Mouse (Mus musculus) left cerebral cortex, postnatal 25 days (tissue): ENCODE results near the gene Wdr92. TPM values are rescaled to one million over a fixed set of nuclear protein-coding genes. Genes with fewer than 3 reads are reported as not detected.

Experiments used
- total RNA-seq, 2 experiments: library from RNA; stranded (reverse); gene quantifications; 2 replicates each; pipeline ENCODE4 v1.2.3; 2021

Wdr92 gene
- total RNA-seq, 2 experiments from 2014 or later, result 7.8 to 9.0 TPM

Other genes starting within 250 kb of the Wdr92 start
- gene Fbxo48, start 230.7 kb upstream of the Wdr92 start, total RNA-seq, result 1 to 10 TPM; 1.1 to 1.5 TPM
- 100 to 1,000 TPM; 108 to 125 TPM for gene Cnrip1, start 130.5 kb upstream of the Wdr92 start, total RNA-seq
- gene Plek, start 129.7 kb upstream of the Wdr92 start, total RNA-seq, result 1 to 10 TPM; 6.2 to 7.4 TPM
- 100 to 1,000 TPM; 776 to 809 TPM for gene Ppp3r1, start 22.8 kb upstream of the Wdr92 start, total RNA-seq
- gene Pno1, start 29.5 kb downstream of the Wdr92 start, total RNA-seq, result 10 to 100 TPM; 23.8 to 26.0 TPM
- 10 to 100 TPM; 47.9 to 50.1 TPM for gene C1d, start 75.5 kb downstream of the Wdr92 start, total RNA-seq